Mouse (Mus musculus): ENCODE measurements around the gene Pik3cb. TPM values are rescaled to one million over a fixed set of nuclear protein-coding genes. Genes with fewer than 3 reads are reported as not detected.

Gene Pik3cb
- total RNA-seq, 2 experiments from 2014 or later: 23.3 to 23.9 TPM

- intact Hi-C loops (cut with DNase I): no loop called here
- no peak for DNase-seq (ENCODE audit: low spot score in 2 of 2)
Observed at GRCm38 (mm10) chr9:99097668-99098067, 42.8 kb downstream of the Pik3cb start.

GRCm38 (mm10) chr9:99095192-99095591 lies 45.2 kb downstream of the Pik3cb start:
- intact Hi-C loops (cut with DNase I): no loop called here
- DNase-seq (ENCODE audit: low spot score in 2 of 2): peak in 1 of 2 experiments; percentile 13

- no peak for DNase-seq (ENCODE audit: low spot score in 2 of 2)
- intact Hi-C loops (cut with DNase I): no loop called here
Observed at GRCm38 (mm10) chr9:99090546-99090945, 49.9 kb downstream of the Pik3cb start.

- DNase-seq (ENCODE audit: low spot score in 2 of 2): no peak
- intact Hi-C loops (cut with DNase I): no loop called here
Observed at GRCm38 (mm10) chr9:99089904-99090303, 50.5 kb downstream of the Pik3cb start.

GRCm38 (mm10) chr9:99081718-99082117 lies 58.7 kb downstream of the Pik3cb start:
- intact Hi-C loops (cut with DNase I): no loop called here
- no peak for DNase-seq (ENCODE audit: low spot score in 2 of 2)

DNA sequence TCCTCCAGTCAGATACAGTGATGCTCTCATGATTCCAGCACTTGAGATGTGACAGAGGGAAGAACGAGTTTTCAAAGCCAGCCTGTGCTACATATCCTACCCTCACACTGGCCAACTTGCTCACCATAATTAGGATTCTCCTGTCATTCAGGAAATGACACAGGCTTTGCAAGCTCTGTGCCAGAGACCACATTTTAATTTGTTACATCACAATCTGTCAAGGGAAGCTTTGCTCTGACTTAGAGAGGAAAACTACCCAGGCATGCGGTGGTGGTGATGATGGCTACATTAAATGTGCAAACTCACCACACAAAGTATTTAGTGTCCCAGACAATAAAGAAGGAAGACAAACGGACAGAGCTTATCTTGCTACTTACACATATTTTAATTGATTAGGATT lies 59.1 kb downstream of the Pik3cb start:
- intact Hi-C loops (cut with DNase I): no loop called here
- no peak for DNase-seq (ENCODE audit: low spot score in 2 of 2)

DNA sequence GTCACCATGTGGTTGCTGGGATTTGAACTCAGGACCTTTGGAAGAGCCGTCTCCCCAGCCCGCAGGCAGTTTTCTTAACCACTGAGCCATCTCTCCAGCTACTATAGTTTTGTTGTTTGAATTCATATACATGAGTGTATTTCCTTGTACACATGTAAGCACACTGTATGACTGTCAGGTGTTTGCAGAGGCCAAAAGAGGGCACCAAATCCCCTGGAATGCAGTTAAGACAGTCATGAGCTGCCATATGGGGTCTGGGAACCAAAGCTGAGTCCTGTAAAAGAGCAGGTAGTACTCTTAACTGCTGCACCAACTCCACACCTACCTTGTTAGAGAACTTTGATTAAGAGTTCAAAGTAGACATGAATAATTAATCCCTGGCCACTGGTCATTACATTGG lies 59.8 kb downstream of the Pik3cb start:
- intact Hi-C loops (cut with DNase I): no loop called here

DNA sequence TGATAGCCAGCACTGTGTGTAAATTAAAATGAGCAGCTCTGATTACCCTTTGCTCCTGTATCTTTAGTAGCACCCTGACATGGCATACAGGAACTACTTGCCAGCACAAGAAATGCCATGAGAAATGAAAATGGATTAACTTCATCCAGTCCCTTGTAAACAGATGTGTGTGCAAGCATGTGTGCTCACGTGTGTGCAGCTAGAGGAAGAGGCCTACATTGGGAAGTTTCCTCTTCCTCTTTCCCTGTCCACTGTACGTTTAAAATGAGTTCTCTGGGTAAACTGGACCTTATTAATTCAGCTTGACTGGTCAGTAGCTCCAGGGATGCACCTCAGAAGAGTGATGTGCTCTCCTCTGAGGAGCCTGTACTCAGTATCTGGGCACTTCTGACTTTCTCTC lies 66.0 kb downstream of the Pik3cb start:
- intact Hi-C loops (cut with DNase I): no loop called here

More for the DNA sequence above, 59.8 kb downstream of the Pik3cb start:
- DNase-seq (ENCODE audit: low spot score in 2 of 2): no peak

DNA sequence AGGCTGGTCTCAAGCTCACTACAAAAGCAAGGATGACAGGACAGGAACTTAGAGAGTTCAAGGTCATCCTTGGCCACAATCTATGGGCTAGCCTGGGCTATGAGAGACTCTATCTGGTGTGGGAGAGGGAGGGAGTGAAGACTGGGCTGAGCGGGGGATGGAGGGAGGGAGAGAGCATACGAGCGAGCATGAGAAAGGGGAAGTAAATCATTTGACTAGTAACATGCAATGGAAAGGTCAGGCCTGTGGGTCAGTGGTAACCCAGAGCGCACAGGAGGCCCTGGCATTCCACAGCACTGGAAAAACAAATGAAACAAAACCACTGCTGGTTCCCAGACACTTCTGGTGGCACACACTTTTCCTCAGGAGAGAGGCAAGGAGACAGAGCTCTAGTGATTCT lies 67.9 kb downstream of the Pik3cb start:
- intact Hi-C loops (cut with DNase I): no loop called here
- DNase-seq (ENCODE audit: low spot score in 2 of 2): no peak

More for the DNA sequence above, 66.0 kb downstream of the Pik3cb start:
- no peak for DNase-seq (ENCODE audit: low spot score in 2 of 2)

- intact Hi-C loops (cut with DNase I): loop anchor here (5.0 kb wide), 1 partner anchor 77 kb away; the partner anchor contains the start of gene Pik3cb
- DNase-seq (ENCODE audit: low spot score in 2 of 2): no peak
Observed at GRCm38 (mm10) chr9:99065311-99065710, 75.1 kb downstream of the Pik3cb start.

DNA sequence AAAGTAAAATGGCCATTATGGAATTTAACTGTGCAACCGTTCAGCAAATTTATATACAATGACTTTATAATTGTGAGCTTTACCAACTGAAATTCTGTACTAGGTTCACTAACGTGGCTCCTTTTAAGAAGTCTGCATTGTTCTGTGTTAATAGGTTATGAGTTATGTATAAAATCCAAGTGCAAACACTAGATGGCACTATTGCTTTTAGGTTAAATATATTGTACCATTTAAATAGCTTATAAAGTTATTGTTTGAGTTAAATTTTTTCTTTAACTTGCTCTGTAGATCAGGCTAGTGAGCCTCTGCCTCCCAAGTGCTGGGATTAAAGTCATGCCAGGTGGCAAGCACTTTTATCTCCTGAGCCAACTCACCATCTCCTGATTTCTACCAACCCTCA lies 76.2 kb downstream of the Pik3cb start:
- no peak for DNase-seq (ENCODE audit: low spot score in 2 of 2)
- intact Hi-C loops (cut with DNase I): loop anchor here (1.0 to 5.0 kb wide), 2 partner anchors 178 to 383 kb away; no protein-coding TSS in a partner anchor

DNA sequence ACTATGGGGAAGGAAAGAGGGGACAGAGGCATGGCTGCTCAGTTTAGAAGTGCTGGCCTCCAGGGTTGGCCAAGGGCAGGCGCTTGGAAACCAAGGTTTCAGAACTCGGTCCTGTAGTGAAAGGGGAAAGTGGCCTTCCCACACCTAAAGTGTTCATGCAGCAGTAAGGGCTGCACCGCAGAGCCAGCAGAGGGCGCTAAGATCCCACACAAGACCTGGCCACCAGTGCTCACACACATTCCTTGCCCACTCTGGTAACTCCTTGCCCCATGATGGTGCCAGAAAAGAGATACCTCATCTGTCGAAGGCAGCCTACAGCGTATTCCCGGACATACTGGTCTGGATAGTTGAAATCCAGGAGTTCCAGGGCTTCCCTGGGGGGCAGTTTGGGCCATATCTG lies 77.9 kb downstream of the Pik3cb start:
- peak; percentile 59 to 71 for DNase-seq (ENCODE audit: low spot score in 2 of 2)
- intact Hi-C loops (cut with DNase I): loop anchor here (1.0 to 5.0 kb wide), 2 partner anchors 314 to 385 kb away; no protein-coding TSS in a partner anchor

GRCm38 (mm10) chr9:99057751-99058150 lies 82.7 kb downstream of the Pik3cb start:
- intact Hi-C loops (cut with DNase I): no loop called here
- no peak for DNase-seq (ENCODE audit: low spot score in 2 of 2)

- DNase-seq (ENCODE audit: low spot score in 2 of 2): no peak
- intact Hi-C loops (cut with DNase I): no loop called here
Observed at GRCm38 (mm10) chr9:99049760-99050159, 90.7 kb downstream of the Pik3cb start.

GRCm38 (mm10) chr9:99048724-99049250 lies 91.6 kb downstream of the Pik3cb start:
- intact Hi-C loops (cut with DNase I): no loop called here

DNA sequence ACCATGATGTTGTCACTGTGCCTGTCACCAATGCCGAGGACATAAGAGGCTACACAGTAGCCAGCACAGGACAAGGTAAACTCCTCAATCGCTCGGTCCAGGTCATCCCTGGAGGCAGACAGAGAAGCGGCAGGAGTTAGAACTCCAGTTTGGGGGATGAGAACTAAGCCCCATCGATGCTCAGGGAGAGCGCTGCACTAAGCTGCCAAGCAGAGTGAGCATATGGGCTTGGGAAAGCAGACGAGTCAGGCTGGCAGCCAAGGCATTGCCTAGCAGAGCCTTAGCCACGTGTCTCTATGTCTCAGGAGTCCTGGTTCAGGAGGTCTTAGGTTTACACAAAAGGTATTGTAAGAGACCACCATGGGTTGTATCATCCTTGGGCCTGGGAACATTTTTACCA lies 95.7 kb downstream of the Pik3cb start:
- intact Hi-C loops (cut with DNase I): no loop called here

More at GRCm38 (mm10) chr9:99048724-99049250, 91.6 kb downstream of the Pik3cb start:
- DNase-seq (ENCODE audit: low spot score in 2 of 2): no peak

DNA sequence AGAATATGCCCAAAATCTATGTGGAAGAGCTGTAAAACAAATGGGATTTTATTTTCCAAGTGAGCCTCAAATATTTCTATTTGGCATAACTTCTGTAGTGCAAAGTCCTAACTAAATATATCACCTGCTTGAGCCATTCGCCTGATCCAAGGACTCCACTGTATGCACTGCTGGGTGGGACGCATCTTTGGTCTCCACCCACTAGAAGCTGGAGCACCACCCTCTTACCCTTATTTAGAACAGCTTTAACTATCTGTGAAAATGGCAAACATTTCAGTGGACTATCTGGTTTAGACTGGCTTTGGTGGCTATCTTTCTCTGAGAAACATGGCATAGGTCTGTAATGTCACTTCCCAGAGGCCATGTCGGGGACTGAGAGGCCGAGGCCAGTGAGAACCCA lies 97.8 kb downstream of the Pik3cb start:
- intact Hi-C loops (cut with DNase I): no loop called here
- no peak for DNase-seq (ENCODE audit: low spot score in 2 of 2)

More for the DNA sequence above, 95.7 kb downstream of the Pik3cb start:
- peak in 1 of 2 experiments; percentile 18 for DNase-seq (ENCODE audit: low spot score in 2 of 2)

DNA sequence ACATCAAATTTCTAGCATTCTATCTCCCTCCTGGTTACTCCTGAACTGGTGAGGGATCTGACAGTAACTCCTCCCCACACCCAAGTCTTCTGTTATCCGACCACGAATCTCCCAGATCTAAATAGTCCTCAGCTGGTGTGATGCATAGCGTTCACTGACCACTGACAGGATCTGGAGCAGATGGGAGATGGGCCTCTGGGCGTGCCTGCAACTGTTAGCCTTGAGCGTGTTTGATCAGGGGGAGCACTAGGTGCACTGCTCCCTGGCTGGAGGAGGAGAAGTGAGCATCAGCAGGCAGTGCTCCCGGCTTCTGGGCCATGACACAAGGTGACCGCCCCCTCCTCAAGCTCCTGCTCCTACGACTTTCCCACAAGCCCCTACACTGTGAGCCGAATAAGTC lies 98.4 kb downstream of the Pik3cb start:
- intact Hi-C loops (cut with DNase I): no loop called here
- no peak for DNase-seq (ENCODE audit: low spot score in 2 of 2)

DNA sequence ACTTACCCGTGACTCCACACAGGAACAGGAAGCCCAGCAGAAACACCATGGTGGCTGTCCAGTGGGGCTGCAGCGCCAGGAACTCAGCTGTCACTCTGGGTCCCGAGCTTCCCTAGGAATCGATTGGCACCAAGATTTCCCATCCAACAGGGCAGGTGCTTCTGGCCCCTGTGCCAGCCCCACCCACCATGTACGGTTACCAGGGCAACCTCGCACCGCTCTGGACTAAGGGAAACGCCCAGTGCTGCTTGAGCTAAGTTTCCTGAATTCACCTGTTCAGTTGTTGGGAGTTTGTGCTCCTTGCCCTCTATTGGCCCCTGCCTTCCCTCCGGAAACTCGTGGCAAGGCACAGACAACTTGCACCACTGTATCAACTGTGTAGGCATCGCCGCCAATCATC lies 104.8 kb downstream of the Pik3cb start, which contains the start of gene Gm1123:
TSS of gene Gm1123 (minus strand) at position 141 of the 400 bp plus-strand sequence.
- intact Hi-C loops (cut with DNase I): no loop called here
- no peak for DNase-seq (ENCODE audit: low spot score in 2 of 2)

DNA sequence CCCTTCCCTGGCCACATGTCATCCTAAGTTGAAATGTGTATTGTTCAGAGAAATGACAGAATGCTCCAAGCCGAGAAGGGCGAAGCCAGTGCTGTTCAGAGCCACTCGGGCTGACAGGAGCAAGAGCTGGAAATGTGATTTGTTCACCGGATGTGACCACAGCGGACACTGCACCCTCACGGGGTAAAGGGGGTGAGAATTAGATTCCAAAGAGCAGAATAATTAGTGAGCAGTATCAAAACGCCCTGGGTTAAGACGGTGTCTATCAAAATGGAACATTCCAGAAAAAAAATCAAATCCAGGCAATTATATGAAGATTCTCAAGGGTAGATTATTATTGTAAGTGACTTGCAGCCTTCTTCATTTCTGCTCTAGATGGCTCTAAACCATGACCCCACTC lies 106.3 kb downstream of the Pik3cb start:
- intact Hi-C loops (cut with DNase I): no loop called here
- no peak for DNase-seq (ENCODE audit: low spot score in 2 of 2)

- DNase-seq (ENCODE audit: low spot score in 2 of 2): no peak
- intact Hi-C loops (cut with DNase I): no loop called here
Observed at GRCm38 (mm10) chr9:99032031-99032430, 108.4 kb downstream of the Pik3cb start.

GRCm38 (mm10) chr9:99021751-99022150 lies 118.7 kb downstream of the Pik3cb start:
- intact Hi-C loops (cut with DNase I): no loop called here
- DNase-seq (ENCODE audit: low spot score in 2 of 2): no peak

All from left cerebral cortex, postnatal 36 days (tissue).